Mouse (Mus musculus) right cerebral cortex, postnatal 10 days (tissue): ENCODE data around the gene Mrps36.
"Not testable (repeated sequence)": the region's sequence is repeated elsewhere in the genome, so short reads cannot be mapped to it uniquely, and the experiment has no call there.

ENCODE experiments used
- DNase-seq, 2 experiments: peaks; one replicate each; pipeline ENCODE4 v3.0.0; 2021; ENCODE audit warnings: low spot score in 2 of 2

The Mrps36 gene

DNA sequence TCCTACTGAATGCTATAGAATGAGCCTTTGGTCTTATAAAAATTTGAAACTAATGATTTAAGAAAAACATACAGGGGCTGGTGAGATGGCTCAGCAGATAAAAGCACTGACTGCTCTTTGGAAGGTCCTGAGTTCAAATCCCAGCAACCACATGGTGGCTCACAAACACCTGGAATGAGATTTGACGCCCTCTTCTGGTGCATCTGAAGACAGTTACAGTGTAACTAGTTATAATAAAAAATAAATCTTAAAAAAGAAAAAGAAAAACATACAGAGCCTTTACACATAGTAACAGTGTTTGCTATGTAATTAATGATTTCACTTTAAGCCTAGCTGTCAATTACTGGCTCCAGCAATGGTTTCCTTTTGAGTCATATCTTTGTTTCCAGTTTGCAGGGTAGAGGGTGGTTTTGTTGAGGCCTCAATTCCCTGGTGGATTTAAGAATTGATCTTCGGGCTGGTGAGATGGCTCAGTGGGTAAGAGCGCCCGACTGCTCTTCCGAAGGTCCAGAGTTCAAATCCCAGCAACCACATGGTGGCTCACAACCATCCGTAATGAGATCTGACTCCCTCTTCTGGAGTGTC is 12.9 kb downstream of the Mrps36 start:
- DNase-seq, result not testable (repeated sequence)

DNA sequence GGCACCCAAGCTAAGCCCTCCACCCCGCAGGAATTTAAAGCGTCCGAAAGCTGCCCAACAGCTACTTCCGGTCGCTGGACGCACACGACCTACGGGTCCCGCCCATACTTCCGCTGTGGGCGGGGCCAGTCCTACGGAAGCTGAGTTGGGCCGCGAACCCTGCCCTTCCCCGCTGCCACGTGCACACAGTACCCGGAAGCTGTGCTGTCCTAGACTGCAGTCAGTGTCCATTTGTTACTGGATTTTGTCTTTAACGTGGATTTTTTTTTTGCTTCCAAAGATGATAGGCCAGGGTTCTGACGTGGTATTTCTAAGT is 13.6 kb downstream of the Mrps36 start, which contains the start of gene Cdk7:
Gene Cdk7 (minus strand): TSS at position 79 of the 316 bp plus-strand sequence.
- peak; percentile 96 for DNase-seq

DNA sequence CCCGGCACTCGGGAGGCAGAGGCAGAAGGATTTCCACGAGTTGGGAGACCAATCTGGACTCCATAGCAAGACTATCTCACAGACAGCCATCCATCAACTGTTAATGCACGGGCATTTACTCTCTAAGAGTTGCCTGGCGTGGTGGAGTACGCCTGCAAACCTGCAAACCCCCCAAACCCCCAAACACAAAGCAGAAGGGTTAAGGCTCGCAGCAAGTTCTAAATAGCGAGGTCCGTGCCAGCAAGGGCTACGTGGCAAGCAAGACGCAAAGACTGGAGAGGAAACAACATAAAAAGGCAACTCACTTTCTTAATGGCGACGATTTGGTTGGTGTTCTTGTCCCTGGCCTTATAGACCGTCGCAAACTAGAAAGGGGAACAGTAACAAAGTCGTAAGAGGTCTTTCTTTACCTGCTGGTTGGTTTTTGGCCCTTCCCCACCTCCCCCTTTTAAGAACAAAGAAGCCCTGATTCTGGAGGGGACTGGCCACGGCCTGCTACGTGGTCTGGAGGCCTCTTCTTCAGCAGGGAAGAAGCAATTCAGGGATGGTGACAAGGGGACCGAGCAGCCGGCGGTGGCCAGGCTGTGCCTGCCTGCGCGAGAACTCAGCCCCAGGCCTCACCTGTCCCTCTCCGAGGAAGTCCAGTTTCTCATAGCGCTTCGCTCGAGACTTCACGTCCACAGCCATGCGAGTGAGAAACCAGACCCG is 14.2 kb downstream of the Mrps36 start:
- no peak for DNase-seq

DNA sequence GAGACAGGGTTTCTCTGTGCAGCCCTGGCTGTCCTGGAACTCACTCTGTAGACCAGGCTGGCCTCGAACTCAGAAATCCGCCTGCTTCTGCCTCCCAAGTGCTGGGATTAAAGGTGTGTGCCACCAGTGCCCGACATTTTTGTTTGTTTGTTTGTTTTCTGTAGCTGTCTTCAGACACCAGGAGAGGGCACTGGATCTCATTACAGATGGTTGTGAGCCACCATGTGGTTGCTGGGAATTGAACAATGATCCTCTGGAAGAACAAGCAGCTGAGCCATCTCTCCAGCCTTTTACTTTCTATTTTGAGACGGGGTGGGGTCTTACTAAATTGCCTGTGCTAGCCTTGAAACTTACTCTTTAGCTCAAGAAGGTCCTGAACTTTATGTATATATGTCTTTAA is 15.9 kb downstream of the Mrps36 start:
- not testable (repeated sequence) for DNase-seq

DNA sequence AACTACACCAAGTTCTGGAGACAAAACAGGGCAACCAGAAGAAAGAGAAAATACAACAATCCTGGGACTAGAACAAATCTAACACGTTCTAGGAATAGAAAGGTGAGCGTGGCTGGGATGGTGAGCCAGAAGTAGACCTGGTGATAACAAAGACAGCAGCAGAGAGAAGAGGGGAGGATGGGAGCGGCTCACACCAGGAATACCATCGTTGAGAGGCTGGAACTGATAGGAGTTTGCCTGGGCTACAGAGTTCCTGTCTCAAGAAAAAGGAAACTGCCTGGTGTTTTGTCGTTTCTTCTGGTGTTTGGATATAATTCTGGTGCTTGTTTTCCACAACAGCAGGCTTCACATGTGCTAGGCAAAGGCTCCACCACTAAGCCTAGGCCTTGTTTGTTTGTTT is 16.4 kb downstream of the Mrps36 start:
- DNase-seq, result no peak

DNA sequence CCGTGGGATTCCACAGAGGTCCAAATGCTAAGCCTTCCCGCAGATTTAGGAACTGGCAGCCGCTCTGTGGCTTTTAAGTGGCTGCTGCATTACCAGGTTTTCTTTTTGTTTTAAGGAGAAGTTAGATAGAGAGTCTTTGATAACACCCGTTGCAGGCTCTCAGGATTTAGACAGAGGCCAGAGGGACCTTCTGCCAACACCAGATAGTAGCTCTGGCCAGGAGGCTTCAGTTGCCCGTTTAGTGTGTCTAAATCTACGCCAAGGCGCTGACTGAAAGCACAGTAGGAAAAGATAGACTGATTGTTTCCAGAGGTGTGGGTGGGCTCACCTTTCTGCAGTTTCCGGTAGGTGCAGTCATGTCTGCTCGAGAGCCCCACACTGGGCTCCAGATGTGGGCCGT is 19.3 kb downstream of the Mrps36 start:
- no peak for DNase-seq

DNA sequence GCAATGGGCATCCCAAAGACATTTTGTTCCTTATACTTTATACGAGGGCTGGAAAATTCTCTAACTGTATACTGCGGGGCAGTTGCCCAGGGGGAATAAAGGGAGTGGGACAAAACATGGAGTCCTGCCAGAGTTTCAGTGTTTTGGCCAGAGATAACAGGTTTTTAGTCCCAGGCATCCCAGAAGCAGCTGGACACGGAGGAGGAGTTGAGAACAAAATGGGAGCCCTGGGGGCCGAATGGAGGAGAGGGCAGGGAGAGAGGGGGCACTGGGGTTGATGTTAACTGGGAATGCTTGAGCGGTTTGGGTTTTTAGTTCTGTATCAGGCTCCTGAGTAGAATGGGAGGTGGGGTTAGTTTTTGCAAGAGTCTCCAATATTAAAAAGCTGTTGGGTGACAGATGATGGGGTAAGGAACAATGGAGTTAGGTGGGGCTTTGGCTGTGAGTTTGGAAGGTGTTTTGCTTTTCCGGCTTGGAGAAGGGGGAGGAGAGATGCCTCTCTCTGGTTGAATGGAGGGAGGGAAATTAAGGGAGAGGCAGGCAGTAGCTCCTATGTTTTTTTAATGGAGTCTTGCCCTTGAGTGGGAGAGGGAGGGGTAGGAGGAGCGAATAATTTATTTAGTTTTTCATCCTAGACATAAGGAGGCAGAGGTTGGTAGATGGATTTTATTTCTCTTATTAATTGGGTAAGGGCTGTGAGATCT is 20.3 kb downstream of the Mrps36 start:
- DNase-seq, result no peak

DNA sequence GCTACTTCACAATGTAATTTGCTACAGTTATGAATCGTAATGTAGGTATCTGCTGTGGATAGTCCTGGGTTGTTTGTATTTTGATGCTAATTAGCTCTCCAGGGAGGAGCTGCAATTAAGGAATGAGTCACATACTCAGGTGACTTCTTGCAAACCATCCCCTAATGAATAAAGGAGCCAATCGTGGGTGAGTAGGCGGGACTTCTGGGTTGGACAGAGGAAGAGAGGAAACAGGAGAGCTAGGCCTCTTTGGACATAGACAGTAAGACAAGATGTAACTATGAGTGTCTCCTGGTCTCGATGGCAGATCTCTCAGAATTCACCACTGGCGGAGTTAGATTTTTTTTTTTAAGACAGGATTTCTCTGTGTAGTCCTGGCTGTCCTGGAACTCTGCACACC is 22.8 kb downstream of the Mrps36 start:
- DNase-seq, result no peak

DNA sequence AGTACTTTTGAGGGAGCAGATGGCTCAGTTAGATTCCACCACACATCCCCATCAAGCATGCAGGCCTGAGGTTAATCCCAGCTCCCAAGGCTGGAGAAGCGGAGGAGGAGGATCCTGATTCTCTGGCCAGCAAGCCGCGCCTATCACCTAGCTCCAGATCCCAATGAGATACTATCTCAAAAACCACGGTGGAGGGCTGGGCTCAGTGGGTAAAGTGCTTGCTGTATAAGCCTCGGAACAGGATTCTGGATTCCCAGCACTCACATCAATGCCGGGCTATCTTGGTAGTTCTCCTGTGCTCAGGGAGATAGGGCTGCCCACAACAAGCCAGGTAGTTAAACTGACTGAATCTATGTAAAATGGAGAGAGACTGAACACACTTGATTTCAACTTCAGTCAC is 29.0 kb downstream of the Mrps36 start:
- DNase-seq, result no peak

DNA sequence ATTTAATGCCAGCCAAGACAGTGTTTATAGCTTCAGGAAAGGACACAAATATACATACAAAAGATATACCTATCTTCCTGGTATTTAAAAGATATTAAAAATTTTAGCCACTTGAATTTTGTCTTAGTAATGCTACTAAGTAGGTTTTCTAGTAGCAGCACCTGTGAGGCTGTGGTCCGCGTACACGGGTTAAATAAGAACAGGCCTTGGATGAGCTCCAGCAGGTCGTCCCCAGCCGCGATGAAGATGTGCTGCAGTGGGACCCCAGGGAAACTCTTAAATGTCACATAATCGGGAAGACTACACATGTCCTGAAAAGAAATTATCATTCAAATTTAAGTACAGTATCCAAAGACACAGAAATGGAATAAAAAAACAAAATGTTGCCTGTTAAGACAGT is 38.3 kb downstream of the Mrps36 start:
- DNase-seq, result no peak

DNA sequence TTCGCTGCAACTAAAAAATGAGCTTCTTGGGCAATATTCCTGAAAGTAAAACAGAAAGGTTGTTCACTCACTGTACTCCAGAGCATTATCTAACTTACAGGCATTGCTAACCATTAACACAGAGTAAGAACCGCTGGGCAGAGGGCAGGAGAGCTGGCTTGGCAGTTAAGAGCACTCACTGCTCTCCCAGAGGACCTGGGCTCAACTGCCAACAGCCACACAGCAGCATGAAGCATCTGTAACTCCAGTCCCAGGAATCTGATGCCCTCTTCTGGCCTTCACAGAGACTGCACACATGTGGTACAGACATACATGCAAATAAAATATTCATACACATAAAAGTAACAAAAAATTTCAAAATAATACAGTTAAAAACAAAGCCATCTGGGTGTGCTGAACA is 41.0 kb downstream of the Mrps36 start:
- no peak for DNase-seq

DNA sequence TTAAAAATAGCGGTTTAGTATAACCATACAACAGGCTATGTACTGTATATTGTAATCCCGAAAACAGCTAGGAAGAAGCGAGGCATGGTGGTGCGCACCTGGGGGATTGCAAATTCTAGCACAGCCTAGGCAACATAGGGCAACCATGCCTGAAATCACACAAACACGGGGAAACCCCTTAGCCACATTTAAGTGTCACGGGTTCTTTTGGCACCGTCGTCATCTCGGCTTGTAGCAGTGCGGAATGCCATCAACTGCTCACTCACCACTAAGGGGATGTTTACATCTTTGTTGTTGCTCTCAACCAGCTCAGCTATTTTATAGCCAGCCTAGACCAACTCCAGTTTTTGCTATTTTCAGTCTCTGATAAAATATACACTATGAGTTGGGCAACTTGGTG is 45.6 kb downstream of the Mrps36 start:
- no peak for DNase-seq

DNA sequence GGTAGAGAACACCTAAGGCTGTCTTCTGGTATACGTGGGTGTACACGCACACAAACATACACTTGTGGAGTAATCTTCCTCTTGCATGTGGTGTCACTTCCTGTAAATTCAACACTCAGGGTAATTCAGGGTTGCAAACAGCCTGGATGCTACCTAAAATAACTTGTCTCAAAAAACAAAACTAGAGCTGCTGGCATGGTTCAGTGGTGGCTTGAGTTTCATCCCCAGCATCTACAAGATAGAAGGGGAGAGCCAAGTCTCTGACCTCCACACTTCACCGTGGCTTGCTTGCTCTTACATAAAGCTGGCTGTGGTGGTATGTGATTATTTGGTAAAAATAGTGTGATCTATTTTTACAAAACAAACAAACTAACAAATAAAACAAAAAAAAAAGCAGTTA is 46.9 kb downstream of the Mrps36 start:
- DNase-seq, result no peak

DNA sequence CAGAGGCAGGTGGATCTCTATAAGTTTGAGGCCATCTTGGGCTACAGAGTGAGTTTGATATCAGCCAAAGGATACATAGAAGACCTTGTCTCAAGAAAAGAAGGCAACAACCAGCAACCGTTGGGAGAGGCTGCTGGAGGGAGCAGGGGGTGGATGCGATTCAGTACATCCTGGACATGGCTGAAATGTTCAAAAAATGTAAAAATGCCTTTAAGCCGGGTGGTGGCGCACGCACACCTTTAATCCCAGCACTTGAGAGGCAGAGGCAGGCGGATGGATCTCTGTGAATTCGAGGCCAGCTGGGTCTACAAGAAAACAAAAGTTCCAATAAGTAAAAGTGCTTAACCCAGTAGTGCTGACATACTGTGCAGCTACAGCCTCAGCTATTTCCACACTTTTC is 56.9 kb downstream of the Mrps36 start:
- DNase-seq, result no peak
